Mouse (Mus musculus) v-Abl transformed pro-B cells (cell line): Measurements from ENCODE around the gene Cyp2d11.

ENCODE experiments used
- in situ Hi-C, 2 experiments: fragments of 400-800 bp; cut with MboI; formaldehyde crosslinking; loops; one replicate each; pipeline ENCODE4 v1.15.1; 2025; ENCODE audit not compliant: unreplicated experiment in 2 of 2

Gene Cyp2d11

GRCm38 (mm10) chr15:82353078-82353744 lies 40.6 kb downstream of the Cyp2d11 start:
- in situ Hi-C loops, result no loop called here

GRCm38 (mm10) chr15:82351480-82351879 lies 42.3 kb downstream of the Cyp2d11 start:
- in situ Hi-C loops, result no loop called here

- in situ Hi-C loops, result no loop called here
These were observed 43.5 kb downstream of the Cyp2d11 start for GRCm38 (mm10) chr15:82350349-82350748.

GRCm38 (mm10) chr15:82348999-82349341 lies 44.9 kb downstream of the Cyp2d11 start:
- in situ Hi-C loops, result no loop called here

- in situ Hi-C loops, result no loop called here
These were observed 45.4 kb downstream of the Cyp2d11 start for GRCm38 (mm10) chr15:82348258-82348998.

GRCm38 (mm10) chr15:82347852-82348251 lies 46.0 kb downstream of the Cyp2d11 start:
- in situ Hi-C loops, result no loop called here

GRCm38 (mm10) chr15:82347303-82347676 lies 46.5 kb downstream of the Cyp2d11 start:
- in situ Hi-C loops, result no loop called here

- in situ Hi-C loops, result no loop called here
These were observed 47.1 kb downstream of the Cyp2d11 start for GRCm38 (mm10) chr15:82346580-82347302.

GRCm38 (mm10) chr15:82345820-82346470 lies 47.9 kb downstream of the Cyp2d11 start:
- in situ Hi-C loops, result no loop called here

GRCm38 (mm10) chr15:82344971-82345370 lies 48.9 kb downstream of the Cyp2d11 start:
- in situ Hi-C loops, result no loop called here

GRCm38 (mm10) chr15:82343368-82344287 lies 50.2 kb downstream of the Cyp2d11 start:
- in situ Hi-C loops, result no loop called here

GRCm38 (mm10) chr15:82342543-82342935 lies 51.3 kb downstream of the Cyp2d11 start:
- in situ Hi-C loops, result no loop called here

- in situ Hi-C loops, result no loop called here
These were observed 51.9 kb downstream of the Cyp2d11 start for GRCm38 (mm10) chr15:82341675-82342542.

GRCm38 (mm10) chr15:82341036-82341501 lies 52.8 kb downstream of the Cyp2d11 start:
- in situ Hi-C loops, result no loop called here

- in situ Hi-C loops, result no loop called here
These were observed 53.3 kb downstream of the Cyp2d11 start for GRCm38 (mm10) chr15:82340414-82341035.

- in situ Hi-C loops, result no loop called here
These were observed 54.1 kb downstream of the Cyp2d11 start for GRCm38 (mm10) chr15:82339634-82340254.
